Mouse (Mus musculus) CD8-positive naive resting alpha-beta T cell, adult 2 months (primary cell): Measurements from ENCODE around the gene Olfr789.

Experiments used
- DNase-seq, 2 experiments: peaks; one replicate each; pipeline ENCODE4 v3.0.0; 2022; ENCODE audit warnings: low read depth in 2 of 2, low spot score in 2 of 2

Gene Olfr789

DNA sequence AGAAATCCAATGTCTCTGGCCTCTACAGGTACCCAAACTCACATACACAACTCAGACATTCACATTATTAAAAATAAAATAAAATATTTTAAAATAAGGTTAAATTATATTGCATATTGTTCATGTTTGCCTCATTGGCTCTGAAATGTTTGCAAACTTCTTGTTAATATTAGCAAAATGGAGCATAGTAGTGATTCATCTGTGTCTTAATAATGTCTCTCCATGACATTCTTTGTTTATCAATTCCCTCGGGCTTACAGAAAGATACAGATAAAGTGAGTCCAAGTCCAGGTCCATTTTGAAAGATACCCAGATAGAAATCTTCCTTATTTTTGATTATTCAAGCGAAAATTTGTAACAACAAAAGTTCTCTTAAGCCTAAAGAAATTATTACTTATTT lies at the start of gene Olfr789:
Olfr789 (plus strand) TSS at position 301 of the 400 bp plus-strand sequence.
- no peak for DNase-seq

DNA sequence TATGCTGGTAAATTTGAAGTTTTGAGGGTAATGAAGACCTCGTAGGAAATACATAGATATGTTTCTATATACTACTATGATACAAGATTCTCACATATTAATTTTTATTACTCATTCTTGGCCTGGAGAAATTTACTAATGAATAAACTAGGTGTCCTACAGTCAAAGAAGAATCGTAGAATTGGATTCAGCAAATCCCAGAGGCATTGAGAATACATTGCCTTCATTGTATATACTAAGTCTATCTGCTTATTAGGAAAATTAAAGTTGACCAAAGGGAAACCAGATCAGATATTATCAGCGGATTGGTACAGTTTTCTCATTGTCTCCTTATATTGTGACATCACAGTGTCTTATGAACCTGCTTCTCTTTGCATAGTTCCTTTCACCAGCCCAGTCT lies 23.0 kb upstream of the Olfr789 start, which contains the start of gene Olfr787:
Olfr787 (plus strand) TSS at position 301 of the 400 bp plus-strand sequence.
- DNase-seq: no peak

GRCm38 (mm10) chr10:129470698-129471097 lies 13.9 kb upstream of the Olfr789 start, which contains the start of gene Olfr788:
Olfr788 (plus strand) TSS chr10:129470998.
- DNase-seq: no peak

DNA sequence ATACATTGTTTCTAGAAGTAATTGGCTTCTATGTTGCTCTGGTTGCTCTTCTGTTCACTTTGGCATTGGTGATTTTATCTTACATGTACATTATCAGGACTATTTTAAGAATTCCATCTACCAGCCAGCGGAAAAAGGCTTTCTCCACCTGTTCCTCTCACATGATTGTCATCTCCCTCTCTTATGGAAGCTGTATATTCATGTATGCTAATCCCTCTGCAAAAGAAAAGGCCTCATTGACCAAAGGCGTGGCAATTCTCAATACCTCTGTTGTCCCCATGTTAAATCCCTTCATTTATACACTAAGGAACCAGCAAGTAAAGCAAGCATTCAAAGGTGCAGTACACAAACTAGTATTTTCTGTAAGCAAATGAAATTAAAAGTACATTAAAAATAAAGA lies 11.3 kb upstream of the Olfr789 start:
- no peak for DNase-seq

DNA sequence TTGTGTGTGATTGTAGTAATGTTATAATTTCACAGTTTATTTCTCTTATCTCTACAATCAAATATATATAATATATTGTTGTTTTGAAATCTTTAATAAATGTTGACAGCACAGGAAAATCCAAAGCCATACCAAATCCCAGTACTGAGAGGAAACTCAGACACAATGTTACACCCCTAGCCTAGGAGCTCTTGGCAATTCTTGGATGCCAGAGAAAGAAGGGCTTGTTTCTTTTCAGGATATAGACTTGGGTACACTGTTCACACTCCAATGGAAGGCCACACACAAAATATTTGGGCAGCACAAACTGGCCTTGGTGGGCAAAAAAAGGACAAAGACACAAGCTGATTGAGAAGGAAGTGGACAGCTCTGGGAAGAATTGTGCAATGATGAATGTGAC lies 10.8 kb upstream of the Olfr789 start:
- no peak for DNase-seq

DNA sequence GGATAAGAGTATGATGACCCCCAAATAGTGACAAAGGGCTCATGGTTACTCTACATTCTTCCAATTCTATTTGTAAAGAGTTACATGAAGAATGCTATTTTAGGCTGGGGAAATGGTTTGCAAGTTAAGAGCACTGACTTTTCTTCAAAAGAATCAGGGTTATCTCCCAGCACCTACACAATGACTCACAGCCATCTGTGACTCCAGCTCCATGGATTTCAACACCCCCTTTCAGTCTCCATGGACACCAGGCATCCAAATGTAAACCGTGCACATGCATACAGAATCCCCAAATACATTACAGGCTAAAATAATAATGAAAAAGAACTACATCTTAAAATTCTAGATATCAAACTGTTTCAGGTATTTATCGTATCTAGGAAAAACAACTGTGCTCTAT lies 5.5 kb downstream of the Olfr789 start:
- DNase-seq: no peak

DNA sequence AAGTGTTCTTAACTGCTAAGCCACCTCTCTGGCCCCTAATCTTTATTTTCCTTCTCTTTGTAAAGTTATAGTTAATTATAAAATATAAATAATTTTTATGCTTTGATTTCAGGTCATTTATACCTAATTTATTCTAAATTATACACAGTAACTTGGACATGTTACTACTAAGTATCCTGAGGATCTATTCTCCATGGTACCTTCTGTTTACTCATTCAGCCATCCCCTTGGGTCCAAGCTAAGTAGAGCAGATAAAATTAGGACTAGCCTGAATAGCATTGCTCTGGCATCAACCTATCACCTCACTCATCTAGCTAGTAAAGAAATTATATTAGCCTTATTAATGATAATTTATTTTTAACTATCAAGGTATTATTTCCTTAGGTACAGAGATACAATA lies 13.6 kb downstream of the Olfr789 start, which contains the start of gene Olfr790:
Olfr790 (plus strand) TSS at position 301 of the 400 bp plus-strand sequence.
- no peak for DNase-seq

DNA sequence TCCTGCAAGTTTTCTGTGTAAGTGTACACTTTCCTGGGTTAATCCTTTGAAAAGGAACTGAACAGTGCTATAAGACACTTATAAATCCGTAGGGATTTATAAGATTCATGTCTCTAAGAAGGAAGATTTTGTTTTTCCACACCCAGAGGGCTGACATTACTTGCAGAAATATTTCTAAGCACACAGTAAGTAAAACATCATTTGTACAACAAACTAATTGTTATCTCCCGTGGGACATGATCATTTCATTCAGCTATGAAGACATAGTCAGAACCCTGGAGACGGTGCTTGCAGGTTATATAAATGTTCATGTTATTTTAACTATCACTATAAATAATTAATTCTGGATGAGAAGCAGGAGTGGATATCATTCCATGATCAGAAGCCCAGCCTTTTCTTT lies 36.9 kb downstream of the Olfr789 start, which contains the start of gene Olfr791:
Olfr791 (plus strand) TSS at position 301 of the 400 bp plus-strand sequence.
- DNase-seq: no peak

DNA sequence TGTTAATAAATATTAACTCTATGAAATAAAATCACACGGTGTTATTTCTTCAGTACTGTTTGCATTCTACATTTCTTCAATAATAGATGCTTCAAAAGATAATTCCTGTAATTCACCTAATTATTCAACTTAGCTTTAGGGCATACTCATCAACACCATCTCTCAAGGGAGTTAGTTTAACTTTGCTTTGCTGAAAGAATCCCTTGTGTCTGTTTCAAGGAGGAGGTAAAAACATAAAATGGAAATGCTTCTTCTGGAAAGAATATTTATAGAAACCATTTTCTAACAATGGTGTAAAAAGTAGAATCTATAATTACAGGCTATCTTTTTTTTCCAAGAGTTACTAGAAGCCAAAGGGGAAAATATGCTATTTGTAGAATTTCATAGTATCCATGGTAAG lies 54.3 kb downstream of the Olfr789 start, which contains the start of gene Olfr792:
Olfr792 (plus strand) TSS at position 301 of the 400 bp plus-strand sequence.
- no peak for DNase-seq
